Mouse (Mus musculus) layer of hippocampus, postnatal 36 days (tissue): ENCODE results near the gene Nkiras1. TPM values are rescaled to one million over a fixed set of nuclear protein-coding genes. Genes with fewer than 3 reads are reported as not detected.

Experiments
- total RNA-seq, 2 experiments: library from RNA; stranded (reverse); gene quantifications; 2 replicates each; pipeline ENCODE4 v1.2.3; 2021

Nkiras1 gene
- total RNA-seq, 2 experiments from 2014 or later, result 85.9 to 86.4 TPM

Other genes with a start within 250 kb of the Nkiras1 start
- gene Nr1d2, start 32.0 kb upstream of the Nkiras1 start, total RNA-seq, result 10 to 100 TPM; 59.1 to 65.8 TPM
- gene Rpl15, start 255 bp downstream of the Nkiras1 start, total RNA-seq, result 100 to 1,000 TPM; 390 to 394 TPM
- gene Ube2e1, start 60.7 kb downstream of the Nkiras1 start, total RNA-seq, result 100 to 1,000 TPM; 112 to 119 TPM